Mouse (Mus musculus) lung, postnatal 25 days (tissue): ENCODE results near the gene Arhgap5.
"Not testable (repeated sequence)": the region's sequence is repeated elsewhere in the genome, so short reads cannot be mapped to it uniquely, and the experiment has no call there.

Experiments
- DNase-seq: peaks from one replicate; pipeline ENCODE4 v3.0.0; 2022; ENCODE audit warnings: low spot score

The Arhgap5 gene

GRCm38 (mm10) chr12:52541294-52541693 is 37.5 kb downstream of the Arhgap5 start:
- no peak for DNase-seq

DNA sequence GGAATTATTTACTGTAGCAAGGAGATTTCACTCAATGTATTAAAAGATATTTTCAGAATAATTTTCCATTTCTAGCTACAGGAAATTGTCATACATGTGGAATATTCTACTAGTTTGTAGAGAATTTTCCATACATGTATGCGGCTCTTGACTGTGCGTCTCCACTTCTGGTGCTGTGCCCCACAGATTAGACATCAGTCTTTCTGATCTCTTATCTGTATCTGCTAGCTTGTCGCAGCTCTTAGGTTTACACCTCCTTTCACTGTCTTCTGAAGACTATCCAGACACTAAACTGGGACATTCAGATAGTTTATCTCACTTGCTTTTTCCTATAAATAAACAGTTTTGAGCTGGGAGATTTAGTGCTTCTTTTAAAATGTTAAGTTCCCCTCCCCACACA is 40.8 kb downstream of the Arhgap5 start:
- no peak for DNase-seq

DNA sequence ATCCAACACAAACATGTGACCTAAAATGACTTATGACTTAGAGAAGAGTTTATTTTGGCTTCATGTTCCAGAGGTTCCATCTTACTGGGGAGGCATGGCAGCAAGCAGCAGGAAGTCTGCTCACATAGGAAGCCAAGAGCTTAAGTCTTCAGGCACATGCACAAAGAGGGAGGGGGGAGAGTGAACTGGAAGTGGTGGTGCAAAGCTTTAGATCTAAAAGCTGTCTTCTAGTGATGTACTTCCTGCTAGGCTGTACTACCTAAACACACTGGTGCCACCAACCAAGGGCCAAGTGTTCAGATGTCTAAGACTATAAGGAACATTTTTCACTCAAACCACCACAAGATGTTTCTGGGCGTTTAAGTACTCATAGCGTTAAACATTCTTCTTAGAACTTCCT is 48.3 kb downstream of the Arhgap5 start:
- DNase-seq, result no peak

DNA sequence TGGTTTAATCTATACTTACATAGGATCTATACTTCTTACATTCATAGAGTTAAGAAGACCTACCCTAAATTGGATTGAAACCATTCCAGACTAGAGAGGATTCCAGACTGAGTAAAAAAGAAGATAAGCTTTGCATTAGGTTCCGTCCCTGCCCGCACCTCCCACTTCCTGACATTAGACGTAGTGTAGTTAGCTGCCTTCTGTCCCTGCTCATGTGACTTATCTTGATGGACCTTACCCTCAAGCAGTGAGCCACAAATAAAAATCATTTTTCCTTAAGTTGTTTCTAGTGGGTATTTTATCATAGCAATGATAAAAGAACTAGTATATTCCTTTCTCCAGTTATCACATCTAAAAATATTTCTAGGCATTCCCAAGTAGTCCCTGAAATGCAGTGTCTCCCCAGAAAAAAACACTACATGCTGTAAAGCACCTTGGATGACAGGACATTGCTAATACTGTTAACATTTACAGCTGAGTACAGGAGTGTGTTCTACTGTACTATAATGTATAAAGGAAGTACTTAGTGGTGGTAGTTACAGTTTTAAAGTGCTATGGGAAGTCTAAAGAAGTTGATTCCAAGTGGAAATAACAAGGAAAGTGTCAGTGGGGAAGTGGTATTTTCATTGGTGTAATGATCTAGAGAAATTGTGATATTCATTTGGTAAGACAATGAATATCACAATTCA is 51.6 kb downstream of the Arhgap5 start:
- DNase-seq, result no peak

DNA sequence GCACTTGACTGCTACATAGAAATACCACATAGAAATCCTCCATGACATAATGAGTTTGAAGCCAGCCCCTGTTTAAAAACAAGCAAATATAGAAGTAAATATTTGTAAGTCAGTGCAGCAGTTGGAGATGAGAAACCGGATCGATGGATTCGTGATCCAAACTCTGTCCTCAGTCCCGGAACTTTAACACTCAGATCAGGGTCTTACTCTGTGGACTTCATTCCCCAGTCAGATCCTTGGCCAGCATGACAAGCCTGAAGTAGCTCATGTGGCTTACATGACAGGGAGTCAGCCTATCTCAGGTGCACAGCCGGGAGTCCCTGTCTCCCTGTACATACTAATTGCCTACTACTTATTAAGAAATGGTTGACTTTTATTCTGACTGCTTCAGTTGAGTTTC is 61.9 kb downstream of the Arhgap5 start:
- no peak for DNase-seq

DNA sequence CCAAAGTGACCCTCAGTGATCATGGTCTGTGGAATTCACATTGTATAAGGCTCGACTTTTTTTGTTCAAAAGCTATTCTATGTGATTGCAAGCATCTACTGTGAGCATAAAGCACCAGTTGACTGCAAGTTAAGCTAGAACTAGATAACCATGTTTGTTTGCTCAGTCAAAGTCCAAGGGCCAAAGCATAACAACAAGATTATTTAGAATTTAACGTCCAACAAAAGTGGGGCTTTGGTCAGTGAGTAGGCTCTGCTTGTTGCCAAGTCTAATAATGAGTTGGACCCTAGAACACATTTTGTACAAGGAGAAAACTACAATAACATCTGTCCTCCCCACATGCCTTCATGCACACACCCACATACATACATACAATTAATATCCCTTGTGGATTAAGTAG is 69.6 kb downstream of the Arhgap5 start:
- DNase-seq, result no peak

DNA sequence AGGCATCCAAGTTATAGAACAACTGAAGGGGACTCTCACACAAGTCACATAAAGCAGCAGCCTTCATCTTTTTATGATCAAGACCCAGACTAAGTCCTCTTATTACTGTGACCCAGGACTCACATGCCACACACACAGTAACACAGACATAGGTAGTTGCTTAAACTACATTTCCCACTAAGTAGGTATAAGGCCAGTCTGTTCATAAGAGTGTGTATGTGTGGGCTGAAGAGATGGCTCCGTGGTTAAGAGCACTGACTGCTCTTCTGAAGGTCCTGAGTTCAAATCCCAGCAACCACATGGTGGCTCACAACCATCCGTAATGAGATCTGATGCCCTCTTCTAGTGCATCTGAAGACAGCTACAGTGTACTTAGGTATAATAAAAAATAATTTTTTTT is 82.7 kb downstream of the Arhgap5 start:
- not testable (repeated sequence) for DNase-seq

DNA sequence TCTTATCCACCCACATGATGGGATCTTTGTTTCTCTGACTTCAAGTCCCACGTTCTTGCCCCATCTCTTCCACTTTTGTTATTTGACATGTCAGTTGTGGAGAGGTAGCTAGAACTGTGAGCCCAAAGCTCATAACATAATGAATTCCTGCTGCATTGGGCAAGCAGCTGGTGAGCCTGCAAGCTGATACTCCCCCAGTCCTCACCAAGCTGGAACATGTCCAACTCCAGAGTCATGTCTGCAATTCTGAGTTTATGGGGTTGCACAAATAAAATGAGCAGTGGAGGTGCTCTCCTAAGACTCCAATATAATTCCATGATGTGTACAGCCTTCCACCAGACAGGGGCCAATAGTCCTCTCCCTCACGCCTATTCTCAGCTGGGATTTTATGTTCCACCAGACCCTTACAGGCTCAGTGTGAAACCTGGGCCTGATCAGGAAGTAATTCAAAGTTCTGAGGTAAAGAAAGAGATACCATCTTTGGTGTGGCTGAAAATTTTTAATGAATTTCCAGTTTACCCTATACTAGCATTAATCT is 83.8 kb downstream of the Arhgap5 start:
- no peak for DNase-seq

DNA sequence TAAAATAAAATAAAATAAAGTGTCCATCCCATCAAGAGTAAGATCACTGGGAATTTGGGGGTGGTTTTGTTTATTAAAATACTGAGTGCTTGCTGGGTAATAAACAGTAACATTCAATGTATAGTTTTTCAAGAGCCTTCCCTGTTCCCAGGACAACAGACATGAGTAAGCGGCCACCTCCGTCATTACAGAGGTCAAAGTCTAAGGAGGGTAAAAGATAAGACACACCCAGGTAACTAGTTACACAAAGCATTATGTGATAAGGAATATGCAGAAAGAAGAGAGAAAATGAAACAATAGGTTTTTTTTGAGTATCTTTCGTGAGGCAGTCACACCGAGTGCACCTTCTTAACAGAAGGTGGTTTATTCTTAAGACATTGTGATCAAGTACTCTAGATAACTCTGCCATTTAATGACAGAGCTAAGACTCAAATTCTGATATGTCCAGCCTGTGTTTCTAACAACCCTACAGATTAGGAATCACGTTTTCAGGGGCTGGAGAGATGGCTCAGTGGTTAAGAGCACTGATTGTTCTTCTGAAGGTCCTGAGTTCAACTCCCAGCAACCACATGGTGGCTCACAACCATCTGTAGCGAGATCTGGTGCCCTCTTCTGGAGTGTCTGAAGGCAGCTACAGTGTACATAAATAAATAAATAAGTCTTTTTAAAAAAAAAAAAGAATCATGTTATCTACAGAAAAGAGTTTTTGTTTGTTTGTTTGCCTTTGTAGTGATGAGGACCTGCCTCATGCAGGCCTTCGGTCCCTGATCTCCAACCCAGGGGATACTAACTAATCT is 91.8 kb downstream of the Arhgap5 start:
- DNase-seq, result no peak

GRCm38 (mm10) chr12:52602471-52602870 is 98.7 kb downstream of the Arhgap5 start:
- DNase-seq, result no peak

DNA sequence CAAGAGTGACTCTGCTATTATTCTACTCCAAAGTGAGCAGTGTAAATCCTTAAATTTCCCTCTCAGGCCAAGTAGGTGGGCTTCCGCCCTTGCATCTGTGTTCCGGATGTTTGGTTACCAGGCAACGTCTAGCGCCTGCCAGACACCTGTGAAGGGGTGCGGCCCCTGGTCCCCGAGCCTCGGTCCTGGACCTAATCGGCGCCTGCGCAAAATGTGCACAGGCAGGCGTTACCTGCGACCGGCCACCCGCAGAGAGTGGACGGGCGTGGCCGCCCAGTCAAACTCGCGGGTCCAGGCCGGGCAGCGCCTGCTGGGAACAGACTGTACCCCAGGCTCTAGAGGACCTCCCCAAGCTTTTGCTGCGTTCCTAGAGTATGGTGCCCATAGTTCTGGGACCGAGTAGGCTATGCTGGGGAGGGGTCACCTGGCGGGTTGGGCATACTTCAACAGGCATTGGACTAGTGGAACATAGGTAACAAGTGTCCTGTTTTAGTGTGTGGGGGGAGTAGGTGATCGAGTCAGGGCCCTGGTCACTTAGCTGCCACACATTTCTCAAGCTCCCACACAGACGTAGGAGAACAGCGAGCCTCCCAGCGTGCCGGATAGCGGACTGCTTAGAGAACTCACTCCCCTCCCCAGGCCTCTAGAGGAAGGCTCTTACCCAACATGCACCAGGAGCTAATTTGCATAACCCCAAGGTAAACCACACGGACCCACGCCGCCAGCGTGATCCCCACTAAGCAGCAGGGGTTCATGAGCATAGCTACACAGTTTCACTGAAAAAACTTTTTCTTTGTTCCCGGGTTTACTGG is 99.3 kb downstream of the Arhgap5 start:
- DNase-seq, result peak; percentile 89

- DNase-seq, result peak; percentile 68
Observed at GRCm38 (mm10) chr12:52603695-52604255, 100.0 kb downstream of the Arhgap5 start.

- peak; percentile 95 for DNase-seq
Observed at GRCm38 (mm10) chr12:52604256-52604991, 100.7 kb downstream of the Arhgap5 start.

DNA sequence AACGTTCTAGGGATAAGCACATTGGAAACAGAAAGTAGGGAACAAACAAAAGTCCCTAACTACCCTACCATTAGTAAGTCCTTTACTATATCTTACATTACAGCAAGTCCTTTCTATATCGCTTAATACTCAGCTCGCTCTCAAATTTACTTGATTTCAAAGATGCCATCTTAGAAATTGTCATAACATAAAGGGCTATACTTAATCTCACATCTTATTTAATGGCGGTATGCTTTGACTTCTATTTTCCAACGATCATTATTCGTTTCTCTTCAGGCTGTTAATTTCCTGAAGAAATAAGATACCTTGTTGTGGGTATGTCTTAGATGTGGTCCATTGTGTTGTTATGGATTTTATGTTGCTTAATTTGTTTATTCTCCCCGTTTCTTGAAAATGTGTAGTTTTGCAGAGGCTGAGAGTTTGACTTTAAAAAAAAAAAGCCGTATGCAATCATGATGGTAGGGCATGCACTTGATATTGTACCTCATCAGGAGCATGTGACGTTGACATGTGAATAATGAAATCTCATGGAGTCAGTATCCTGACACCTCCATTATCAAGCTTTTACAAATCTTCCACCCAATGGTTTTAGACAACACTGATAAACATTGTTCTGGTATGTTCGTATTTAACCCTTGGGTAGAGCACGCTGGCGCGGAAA is 101.3 kb downstream of the Arhgap5 start:
- no peak for DNase-seq

DNA sequence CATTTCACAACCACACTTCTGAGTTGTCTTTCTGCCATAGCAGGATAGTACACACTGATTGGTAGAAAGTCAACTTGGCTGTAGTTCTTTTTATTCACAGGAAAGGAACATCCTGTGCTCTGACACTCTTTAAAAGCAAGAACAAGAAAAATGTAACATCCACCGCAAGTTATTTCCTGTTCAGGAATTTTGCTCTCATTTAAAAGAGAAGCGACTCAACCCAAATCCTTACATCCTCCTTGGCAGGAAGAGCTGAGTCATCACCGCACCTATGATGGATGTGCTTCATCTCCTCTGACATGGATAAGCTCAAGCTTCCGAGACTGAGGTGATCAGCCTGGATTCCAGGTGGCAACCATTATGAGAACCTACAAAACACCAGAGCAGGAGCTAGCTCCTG is 103.6 kb downstream of the Arhgap5 start:
- no peak for DNase-seq

GRCm38 (mm10) chr12:52615703-52616102 is 111.9 kb downstream of the Arhgap5 start:
- no peak for DNase-seq

- DNase-seq, result no peak
Observed at GRCm38 (mm10) chr12:52618418-52619040, 114.8 kb downstream of the Arhgap5 start.

- DNase-seq, result no peak
Observed at GRCm38 (mm10) chr12:52619644-52620043, 115.9 kb downstream of the Arhgap5 start.
